In the genomic region with DNA sequence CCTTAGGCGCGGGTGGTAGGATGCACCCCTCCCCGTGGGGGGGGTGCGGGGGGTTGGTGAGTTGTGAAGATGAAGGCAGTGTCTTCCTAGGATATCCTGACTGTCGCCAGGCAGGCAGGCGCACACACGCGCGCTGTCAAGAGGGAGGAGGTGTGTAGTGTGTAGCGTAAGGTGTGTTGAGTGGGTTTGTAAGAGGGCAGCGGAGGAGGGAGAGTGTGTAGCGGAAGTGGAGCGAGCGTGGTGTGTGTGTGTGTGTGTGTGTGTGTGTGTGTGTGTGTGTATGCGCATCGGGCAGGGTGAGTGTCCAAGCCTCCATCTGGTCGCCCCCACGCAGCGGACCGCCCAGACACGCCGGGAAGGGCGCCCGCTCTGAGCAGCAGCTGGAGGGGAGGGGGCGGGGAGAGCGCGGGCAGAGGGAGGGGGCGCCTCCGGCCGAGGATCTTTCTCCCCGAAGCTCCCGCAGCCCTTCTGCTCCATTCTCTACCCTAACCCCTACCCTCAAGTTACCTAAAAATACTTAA, we compare ENCODE assay signal across 8 mouse cellular contexts. TPM values are rescaled to one million over a fixed set of nuclear protein-coding genes. Genes with fewer than 3 reads are reported as not detected.
A peak's percentile ranks its signal among the peaks of the same experiment; 100 is the strongest.
DNase-seq lines count a peak whose midpoint lies in the region; ATAC-seq and TF ChIP-seq lines count a peak whose summit lies in the region.

No protein-coding gene starts in this region.

- DNase-seq in CD4-positive helper T cell, adult 2 months (ENCODE audit: low read depth, low spot score) = peak; percentile 82
- DNase-seq in NIH3T3 (ENCODE audit: low read depth) = peak; percentile 78
- peak; percentile 39 for DNase-seq in embryonic facial prominence, embryonic 14.5 days (ENCODE audit: low spot score)
- DNase-seq in heart, postnatal 0 days (ENCODE audit: low spot score) = no peak
- DNase-seq in kidney, postnatal 4 days = peak; percentile 73 to 82
- peak; percentile 43 for DNase-seq in lung, postnatal 25 days (ENCODE audit: low spot score)
- peak; percentile 47 for DNase-seq in retina, embryonic 14.5 days (ENCODE audit: low spot score)
- DNase-seq in thymus, postnatal 36 days = peak; percentile 60 to 72

- no peak for TF ChIP-seq CTCF in heart, postnatal 0 days (IDR thresholded peaks at IDR 0.05; ENCODE audit: low read depth)

- H3K36me3 ChIP-seq in embryonic facial prominence, embryonic 14.5 days (ENCODE audit: control insufficient read depth, insufficient read depth, low read length) = no peaks in the 10 kb centered on the region
- no peaks in the 10 kb centered on the region for H3K36me3 ChIP-seq in heart, postnatal 0 days (replicated peaks; ENCODE audit: control insufficient read depth, insufficient read depth, low read length)

- H3K9me3 ChIP-seq in embryonic facial prominence, embryonic 14.5 days (ENCODE audit: control insufficient read depth, low read length) = no peaks in the 10 kb centered on the region
- no peaks in the 10 kb centered on the region for H3K9me3 ChIP-seq in heart, postnatal 0 days (replicated peaks; ENCODE audit: control insufficient read depth, low read length)

- H3K27ac ChIP-seq in embryonic facial prominence, embryonic 14.5 days (replicated peaks; ENCODE audit: low read depth, low read length) = peak overlapping the region; percentile 9
- peak overlapping the region; percentile 15; the same call in 1 of the 2 replicates for H3K27ac ChIP-seq in heart, postnatal 0 days (ENCODE audit: low read depth)

- peaks cover 18% of the 10 kb centered on the region for H3K4me1 ChIP-seq in embryonic facial prominence, embryonic 14.5 days (ENCODE audit: control insufficient read depth, insufficient read depth, low read length)
- peaks cover 31% of the 10 kb centered on the region for H3K4me1 ChIP-seq in heart, postnatal 0 days (ENCODE audit: control insufficient read depth, insufficient read depth)

- H3K4me2 ChIP-seq in embryonic facial prominence, embryonic 14.5 days (ENCODE audit: low read depth, low read length) = peak overlapping the region; percentile 99
- H3K4me2 ChIP-seq in heart, postnatal 0 days (ENCODE audit: low read depth, low read length) = peak overlapping the region; percentile 92

- H3K4me3 ChIP-seq in embryonic facial prominence, embryonic 14.5 days (ENCODE audit: low read depth, low read length) = peak overlapping the region; percentile 51
- H3K4me3 ChIP-seq in heart, postnatal 0 days (ENCODE audit: low read depth, low read length) = peak overlapping the region; percentile 64

- peak overlapping the region; percentile 65 for H3K9ac ChIP-seq in embryonic facial prominence, embryonic 14.5 days (ENCODE audit: low read depth, low read length)
- H3K9ac ChIP-seq in heart, postnatal 0 days (replicated peaks; ENCODE audit: low read depth, low read length) = peak overlapping the region; percentile 43

- H3K27me3 ChIP-seq in embryonic facial prominence, embryonic 14.5 days (replicated peaks; ENCODE audit: control insufficient read depth, insufficient read depth, low read length) = peaks cover 85% of the 10 kb centered on the region
- H3K27me3 ChIP-seq in heart, postnatal 0 days (ENCODE audit: control insufficient read depth, insufficient read depth, low read length) = peaks cover 74% of the 10 kb centered on the region

- WGBS in embryonic facial prominence, embryonic 14.5 days = 2% methylated on average over 18 of the region's 32 CpGs
- 1% methylated on average over 21 of the region's 32 CpGs for WGBS in heart, postnatal 0 days

- no peak for TF ChIP-seq EP300 in heart, postnatal 0 days (IDR thresholded peaks at IDR 0.05; ENCODE audit: low read depth)

- ATAC-seq in embryonic facial prominence, embryonic 14.5 days (ENCODE audit: low read depth) = peak; percentile 28
- peak; percentile 17; the same call in 1 of the 2 replicates for ATAC-seq in heart, postnatal 0 days (ENCODE audit: insufficient read depth, low read depth)

RNA-seq across cellular contexts. Expression of gene Egr2, which starts 1.4 kb away (rescaled TPM):
- 1.7 and 2.6 TPM in 2 replicates for polyA plus RNA-seq in embryonic facial prominence, embryonic 14.5 days (2014; fragmentation: Nextera tagmentation; extraction: Ambion mirVana)
- 3.6 and 4.1 TPM in 2 replicates for total RNA-seq in heart, postnatal 0 days (2014; rRNA removed; ENCODE audit: low replicate concordance)
- polyA plus RNA-seq in heart, postnatal 0 days (2015; fragmentation: Nextera tagmentation; extraction: Ambion mirVana) = 0.60 and 0.73 TPM in 2 replicates

RNA-seq across cellular contexts. Expression of gene Ado, which starts 12.1 kb away (rescaled TPM):
- 60.7 and 66.1 TPM in 2 replicates for polyA plus RNA-seq in embryonic facial prominence, embryonic 14.5 days (2014; fragmentation: Nextera tagmentation; extraction: Ambion mirVana)
- total RNA-seq in heart, postnatal 0 days (2014; rRNA removed; ENCODE audit: low replicate concordance) = 28.9 and 33.4 TPM in 2 replicates
- 29.9 and 30.6 TPM in 2 replicates for polyA plus RNA-seq in heart, postnatal 0 days (2015; fragmentation: Nextera tagmentation; extraction: Ambion mirVana)
